Mouse (Mus musculus) limb, embryonic 12.5 days (tissue): ENCODE data around the gene Ccdc57. TPM values are rescaled to one million over a fixed set of nuclear protein-coding genes. Genes with fewer than 3 reads are reported as not detected.
"Not testable (repeated sequence)": the region's sequence is repeated elsewhere in the genome, so short reads cannot be mapped to it uniquely, and the experiment has no call there.

Experiments
- ATAC-seq: fragments of 200-750 bp; cut with Nextera tagmentation; 2 replicates; pipeline ENCODE4 v1.8.0; 2017; ENCODE audit warnings: low read depth, moderate TSS enrichment; ENCODE audit not compliant: insufficient number of reproducible peaks, insufficient read depth, low FRiP score, low TSS enrichment
- H3K27ac ChIP-seq: fragments of 300-500 bp; sonication (generic); 2 replicates; pipeline ENCODE4 v1.5.1; 2016; ENCODE audit warnings: mild to moderate bottlenecking, moderate library complexity
- H3K27me3 ChIP-seq: fragments of 300-500 bp; sonication (generic); 2 replicates; pipeline ENCODE4 v1.6.1; 2016; ENCODE audit warnings: mild to moderate bottlenecking, moderate library complexity
- H3K36me3 ChIP-seq: fragments of 300-500 bp; sonication (generic); 2 replicates; pipeline ENCODE4 v1.6.1; 2016; ENCODE audit warnings: mild to moderate bottlenecking, moderate library complexity
- H3K4me1 ChIP-seq: fragments of 300-500 bp; sonication (generic); replicated peaks from 2 replicates; pipeline ENCODE4 v1.6.1; 2016
- H3K4me2 ChIP-seq: fragments of 300-500 bp; sonication (generic); 2 replicates; pipeline ENCODE4 v1.6.1; 2016; ENCODE audit warnings: mild to moderate bottlenecking, moderate library complexity
- H3K4me3 ChIP-seq: fragments of 300-500 bp; sonication (generic); replicated peaks from 2 replicates; pipeline ENCODE4 v1.5.1; 2016; ENCODE audit warnings: mild to moderate bottlenecking
- H3K9ac ChIP-seq: fragments of 300-500 bp; sonication (generic); replicated peaks from 2 replicates; pipeline ENCODE4 v1.6.1; 2016; ENCODE audit warnings: mild to moderate bottlenecking, moderate library complexity
- H3K9me3 ChIP-seq: fragments of 300-500 bp; sonication (generic); 2 replicates; pipeline ENCODE4 v1.6.1; 2016; ENCODE audit warnings: mild to moderate bottlenecking, moderate library complexity
- WGBS: fragments of 180-500 bp; shearing (Covaris S2); methylation state at CpG from one replicate; pipeline ENCODE4 v1.1.7; 2016; 5-methylcytosine and 5-hydroxymethylcytosine counted together
- polyA plus RNA-seq: library from polyadenylated mRNA; unstranded; fragments of >200 nt; fragmentation: Nextera tagmentation; extraction: Ambion mirVana; gene quantifications from 2 replicates; pipeline ENCODE4 v1.2.1, GENCODE M21; 2016

Gene Ccdc57
- polyA plus RNA-seq, 1 experiment from 2014 or later = 7.2 TPM

DNA sequence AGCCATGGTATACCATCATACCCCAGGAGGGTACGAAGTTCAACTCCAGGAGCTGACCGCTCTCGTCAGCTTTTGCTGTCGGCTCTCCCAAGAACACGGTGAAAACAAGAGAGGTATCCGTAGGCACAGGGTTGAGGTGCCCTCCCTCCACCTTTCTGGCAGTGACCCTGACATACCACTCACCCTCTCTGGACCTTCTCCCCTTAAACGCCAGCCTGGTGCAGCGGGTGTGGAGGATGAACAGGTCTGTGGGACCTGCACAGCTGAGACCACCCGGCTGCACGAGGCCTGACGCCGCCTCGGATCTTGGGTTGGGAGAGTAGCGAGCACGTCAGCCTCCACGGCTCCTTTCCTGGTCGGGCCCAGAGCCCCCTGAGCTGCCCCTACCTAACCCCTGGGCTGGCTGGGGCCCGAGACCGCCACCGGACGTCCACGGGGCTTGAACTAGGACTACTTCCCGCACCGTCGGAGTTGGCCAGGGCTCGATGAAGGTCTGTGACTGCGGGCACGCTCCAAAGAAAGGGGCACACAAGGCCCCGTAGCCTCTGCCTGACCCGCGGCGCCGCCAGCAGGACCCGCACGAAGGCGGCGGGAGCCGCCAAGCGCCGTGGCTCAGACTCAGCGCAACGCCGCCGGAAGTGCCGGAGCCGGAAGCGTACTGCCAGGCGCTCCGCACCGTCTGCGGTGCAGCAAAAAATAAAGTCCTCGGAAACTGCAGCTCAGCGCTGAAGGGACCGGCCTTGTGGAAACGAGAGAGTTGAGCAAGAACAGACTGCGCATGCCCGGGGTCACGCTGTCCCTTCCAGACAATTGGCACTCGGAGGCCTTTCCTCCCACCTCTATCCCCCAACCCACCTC, 136.7 kb downstream of the Ccdc57 start, which contains the start of gene Dus1l:
Dus1l (minus strand) TSS at position 648 of the 858 bp plus-strand sequence.
- peak; percentile 78 for ATAC-seq
- WGBS = 2% methylated on average over 59 of the region's 59 CpGs
- Histone ChIP-seq H3K4me1 (peaks cover 21% of the 10 kb centered on the region), H3K4me2 (peak within 1 kb of the TSS; percentile 98), H3K9ac (peak within 1 kb of the TSS; percentile 94), H3K27ac (peak within 1 kb of the TSS; percentile 85), H3K36me3 (peaks cover 41% of the 10 kb centered on the region), H3K27me3 (no peaks in the 10 kb centered on the region), H3K9me3 (no peaks in the 10 kb centered on the region), H3K4me3 (peak within 1 kb of the TSS; percentile 99)

DNA sequence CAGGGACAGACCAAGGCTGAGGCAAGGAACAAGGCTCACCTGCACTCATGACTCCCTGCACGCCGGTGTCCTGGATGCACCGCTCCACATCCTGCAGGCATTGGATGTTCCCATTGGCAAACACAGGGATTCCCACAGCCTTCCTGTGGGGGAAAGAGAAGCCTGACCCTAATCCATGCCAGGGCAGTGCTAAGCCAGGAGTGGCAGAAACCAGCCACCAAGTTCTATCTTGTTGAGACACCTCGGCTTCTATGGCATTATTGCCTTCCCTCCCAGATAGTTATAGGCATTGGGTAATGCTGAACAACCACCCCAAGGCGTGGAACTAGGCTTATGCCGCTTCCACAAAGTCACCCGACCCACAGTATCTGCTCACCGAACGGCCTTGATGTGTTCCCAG, 140.0 kb downstream of the Ccdc57 start:
- Histone ChIP-seq H3K27me3 (no peaks in the 10 kb centered on the region), H3K9me3 (no peaks in the 10 kb centered on the region), H3K36me3 (peaks cover 71% of the 10 kb centered on the region), H3K4me3 (no peak overlapping the region), H3K9ac (no peak overlapping the region), H3K4me2 (no peak overlapping the region), H3K4me1 (peaks cover 14% of the 10 kb centered on the region), H3K27ac (no peak overlapping the region)
- ATAC-seq = no peak
- WGBS = 95% methylated on average over 9 of the region's 9 CpGs

DNA sequence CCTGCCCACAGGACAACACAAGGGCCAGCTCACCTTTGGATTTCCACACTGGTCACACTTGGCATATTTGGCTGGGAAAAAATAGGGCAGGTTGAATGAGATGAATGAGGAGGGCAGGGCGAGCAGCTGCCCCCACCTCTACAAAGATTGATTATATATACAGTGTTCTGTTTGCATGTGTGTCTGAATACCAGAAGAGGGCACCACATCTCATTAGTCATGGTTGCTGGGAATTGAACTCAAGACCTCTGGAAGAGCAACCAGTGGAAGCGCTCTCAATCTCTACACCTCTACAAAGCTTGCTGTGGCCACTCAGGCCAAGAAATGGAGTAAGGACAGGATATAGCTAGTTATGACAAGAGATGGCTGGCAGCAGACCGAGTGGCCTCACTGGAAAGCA, 142.9 kb downstream of the Ccdc57 start:
- no peak for ATAC-seq
- no peak overlapping the region for H3K4me2 ChIP-seq
- H3K36me3 ChIP-seq = peaks cover 88% of the 10 kb centered on the region
- H3K4me1 ChIP-seq = peaks cover 13% of the 10 kb centered on the region
- H3K27me3 ChIP-seq = no peaks in the 10 kb centered on the region
- H3K9me3 ChIP-seq = no peaks in the 10 kb centered on the region
- WGBS = 80% methylated on average over 3 of the region's 3 CpGs
- no peak overlapping the region for H3K4me3 ChIP-seq
- no peak overlapping the region for H3K27ac ChIP-seq
- no peak overlapping the region for H3K9ac ChIP-seq

DNA sequence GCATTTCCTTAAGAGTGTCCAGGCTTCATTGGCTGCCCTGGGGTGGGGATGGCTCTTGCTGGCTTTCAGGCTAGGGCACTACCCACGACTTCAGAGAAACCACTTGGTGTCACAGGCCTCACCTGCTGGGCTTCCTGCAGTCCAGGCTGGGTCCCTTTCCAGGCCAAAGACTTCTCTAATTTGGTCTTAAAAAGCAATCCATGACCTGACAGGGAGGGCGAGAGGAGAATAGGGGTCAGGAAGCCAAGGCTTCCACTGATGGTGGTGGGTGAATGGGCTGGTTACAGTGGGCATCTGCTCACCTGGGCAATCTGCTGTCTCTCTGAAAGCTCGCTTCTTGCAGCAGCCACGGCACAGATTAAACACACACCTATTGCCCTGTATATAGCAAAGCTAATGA, 143.3 kb downstream of the Ccdc57 start:
- Histone ChIP-seq H3K27me3 (no peaks in the 10 kb centered on the region), H3K36me3 (peaks cover 84% of the 10 kb centered on the region), H3K9me3 (no peaks in the 10 kb centered on the region), H3K4me2 (no peak overlapping the region), H3K9ac (no peak overlapping the region), H3K27ac (no peak overlapping the region), H3K4me1 (peaks cover 9% of the 10 kb centered on the region), H3K4me3 (no peak overlapping the region)
- no peak for ATAC-seq
- WGBS = 86% methylated on average over 4 of the region's 4 CpGs

DNA sequence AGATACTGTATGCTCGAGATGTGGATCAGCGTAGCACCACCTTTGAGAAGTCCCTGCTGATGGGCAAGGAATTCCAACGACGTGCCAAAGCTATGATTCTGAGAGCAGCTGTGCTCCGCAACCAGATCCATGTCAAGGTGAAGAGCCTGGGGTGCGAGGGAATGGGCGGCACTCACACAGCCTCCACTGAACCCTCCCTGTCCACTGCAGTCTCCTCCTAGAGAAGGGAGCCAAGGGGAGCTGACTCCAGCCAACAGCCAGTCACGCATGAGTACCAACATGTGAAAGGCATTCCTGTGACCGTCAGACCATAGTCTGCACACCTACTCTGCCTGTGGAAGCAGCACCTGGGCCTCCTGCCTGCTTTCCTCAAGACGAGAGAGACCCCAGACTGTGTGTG, 144.2 kb downstream of the Ccdc57 start:
- not testable (repeated sequence) for H3K27me3 ChIP-seq, H3K27ac ChIP-seq, ATAC-seq, H3K4me2 ChIP-seq, H3K9ac ChIP-seq, H3K4me3 ChIP-seq, H3K9me3 ChIP-seq
- Histone ChIP-seq H3K36me3 (peaks cover 75% of the 10 kb centered on the region), H3K4me1 (peaks cover 11% of the 10 kb centered on the region)
- 83% methylated on average over 10 of the region's 10 CpGs for WGBS

DNA sequence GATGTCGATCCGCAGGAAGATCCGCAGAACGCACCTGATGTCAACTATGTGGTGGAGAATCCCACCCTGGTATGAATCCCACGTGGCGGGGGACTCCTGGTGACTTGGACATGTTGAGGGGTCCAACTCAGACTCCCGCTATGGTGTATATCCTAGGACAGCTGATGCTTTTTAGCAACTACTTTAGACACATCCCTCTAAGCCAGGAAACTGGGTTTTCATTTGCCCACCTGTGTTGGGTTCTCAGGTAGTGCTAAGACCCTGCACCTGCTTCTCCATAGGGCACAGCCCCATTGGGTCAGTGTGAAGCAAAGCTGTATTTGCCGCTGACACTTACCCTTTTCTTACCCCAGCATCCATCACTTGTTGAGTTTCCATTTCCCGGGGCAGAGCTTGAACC, 147.5 kb downstream of the Ccdc57 start:
- H3K4me2 ChIP-seq = peak overlapping the region; percentile 95
- 38% methylated on average over 9 of the region's 9 CpGs for whole genome bisulfite sequencing
- peaks cover 62% of the 10 kb centered on the region for H3K36me3 ChIP-seq
- H3K9ac ChIP-seq = peak overlapping the region; percentile 89
- peak overlapping the region; percentile 99 for H3K4me3 ChIP-seq
- H3K27ac ChIP-seq = peak overlapping the region; percentile 85; the same call in 1 of the 2 replicates
- no peak for ATAC-seq
- H3K9me3 ChIP-seq = no peaks in the 10 kb centered on the region
- H3K27me3 ChIP-seq = no peaks in the 10 kb centered on the region
- H3K4me1 ChIP-seq = peaks cover 20% of the 10 kb centered on the region

DNA sequence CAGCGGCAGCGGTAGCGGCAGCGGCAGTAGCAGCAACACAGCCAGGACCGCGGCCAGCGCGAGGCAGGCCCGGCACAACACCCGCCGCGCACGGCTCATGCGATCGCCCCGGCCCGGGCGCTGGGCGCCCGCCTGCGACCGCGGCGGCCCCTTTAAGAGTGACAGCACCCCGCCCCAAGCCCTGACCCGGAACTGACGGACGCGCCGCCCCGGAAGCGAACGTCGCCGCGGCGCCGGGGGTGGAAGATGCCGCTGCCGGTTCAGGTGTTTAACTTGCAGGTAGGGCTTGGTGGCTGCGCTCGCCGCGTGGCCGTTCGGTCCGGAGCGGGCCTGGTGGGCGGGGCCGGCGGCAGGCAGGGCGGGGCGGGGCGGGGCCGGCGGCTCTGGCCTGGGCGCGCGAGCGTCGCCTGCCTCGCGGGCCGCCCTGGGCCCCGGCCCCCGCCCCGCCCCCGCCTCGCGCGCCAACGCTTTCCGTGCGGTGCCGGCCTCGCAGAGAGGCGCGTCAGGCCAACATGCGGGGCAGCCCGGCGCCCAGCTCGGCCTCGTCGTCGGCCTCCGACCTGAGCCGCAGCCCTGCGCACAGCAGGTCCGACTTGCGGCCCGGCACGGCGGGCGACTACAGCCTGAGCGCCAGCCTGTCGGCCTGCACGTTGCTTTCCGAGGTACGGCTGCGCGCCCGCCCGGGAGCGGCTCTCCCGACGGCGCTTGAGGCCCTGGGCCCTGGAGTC, 148.4 kb downstream of the Ccdc57 start, which contains the start of the genes Rfng and Gps1:
Rfng (minus strand) TSS at position 144 of the 728 bp plus-strand sequence.
Gps1 (plus strand) TSS at position 209 of the 728 bp plus-strand sequence.
- H3K9ac ChIP-seq = peak within 1 kb of the TSS; percentile 89
- peaks cover 20% of the 10 kb centered on the region for H3K4me1 ChIP-seq
- peak within 1 kb of the TSS; percentile 95 for H3K4me2 ChIP-seq
- peak; percentile 77 for ATAC-seq
- peak within 1 kb of the TSS; percentile 99 for H3K4me3 ChIP-seq
- peak within 1 kb of the TSS; percentile 85 for H3K27ac ChIP-seq
- WGBS = under 1% methylated on average over 78 of the region's 107 CpGs
- peaks cover 56% of the 10 kb centered on the region for H3K36me3 ChIP-seq
- H3K27me3 ChIP-seq = no peaks in the 10 kb centered on the region
- H3K9me3 ChIP-seq = no peaks in the 10 kb centered on the region

DNA sequence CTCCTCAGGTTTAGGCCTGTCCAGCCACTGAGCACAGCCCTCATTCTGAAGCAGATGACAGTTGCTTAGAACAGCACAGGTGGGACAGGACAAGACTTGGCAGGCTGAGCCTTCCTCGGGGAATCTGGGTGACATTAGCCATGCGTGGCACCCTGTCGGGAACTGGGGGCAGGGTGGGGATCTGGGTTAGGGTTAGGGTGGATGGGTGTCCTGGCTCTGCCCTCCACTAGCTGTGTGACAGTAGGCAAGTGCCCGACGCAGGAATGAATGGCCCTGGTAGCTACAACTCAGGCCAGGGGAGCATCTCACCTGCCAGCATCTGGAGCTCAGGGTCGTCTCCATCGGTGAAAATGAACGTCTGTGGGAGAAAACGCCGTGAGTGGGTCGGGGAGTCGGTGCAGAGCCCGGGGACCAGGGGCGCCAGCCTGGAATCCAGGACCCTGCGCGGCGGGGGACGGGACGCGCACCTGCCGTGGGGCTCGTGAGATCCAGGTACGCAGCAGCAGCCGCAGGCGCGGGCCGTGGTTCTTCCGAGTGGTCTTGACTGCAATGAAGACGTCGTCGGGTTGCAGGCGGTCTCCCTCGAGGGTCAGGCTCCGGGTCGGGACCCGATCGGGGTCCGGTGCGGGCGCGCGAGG, 149.1 kb downstream of the Ccdc57 start:
- no peaks in the 10 kb centered on the region for H3K27me3 ChIP-seq
- 0 out of 2 replicates have a peak, but pooled peaks have one; percentile 27 for ATAC-seq

DNA sequence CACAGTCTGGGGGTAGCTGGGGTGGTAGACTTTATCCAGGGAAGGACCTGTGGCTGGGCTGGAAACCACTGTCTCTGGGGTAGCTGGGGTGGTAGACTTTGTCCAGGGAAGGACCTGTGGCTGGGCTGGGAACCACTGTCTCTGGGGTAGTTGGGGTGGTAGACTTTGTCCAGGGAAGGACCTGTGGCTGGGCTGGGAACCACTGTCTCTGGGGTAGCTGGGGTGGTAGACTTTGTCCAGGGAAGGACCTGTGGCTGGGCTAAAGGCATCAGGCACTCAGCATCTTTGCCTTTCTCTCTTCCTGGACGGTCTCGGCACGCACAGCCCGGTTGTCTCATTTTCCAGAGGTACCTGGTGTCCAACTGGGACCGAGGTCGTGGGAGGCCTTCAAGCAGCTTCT, 151.3 kb downstream of the Ccdc57 start:
- H3K36me3 ChIP-seq = peaks cover 30% of the 10 kb centered on the region
- not testable (repeated sequence) for H3K9me3 ChIP-seq
- 88% methylated on average over 6 of the region's 6 CpGs for WGBS

More for the DNA sequence above, 149.1 kb downstream of the Ccdc57 start:
- Histone ChIP-seq H3K4me3 (peak overlapping the region; percentile 99), H3K36me3 (peaks cover 52% of the 10 kb centered on the region), H3K4me1 (peaks cover 20% of the 10 kb centered on the region), H3K27ac (peak overlapping the region; percentile 85; the same call in 1 of the 2 replicates), H3K9ac (peak overlapping the region; percentile 89), H3K9me3 (no peaks in the 10 kb centered on the region), H3K4me2 (peak overlapping the region; percentile 95)
- 3% methylated on average over 42 of the region's 42 CpGs for WGBS

DNA sequence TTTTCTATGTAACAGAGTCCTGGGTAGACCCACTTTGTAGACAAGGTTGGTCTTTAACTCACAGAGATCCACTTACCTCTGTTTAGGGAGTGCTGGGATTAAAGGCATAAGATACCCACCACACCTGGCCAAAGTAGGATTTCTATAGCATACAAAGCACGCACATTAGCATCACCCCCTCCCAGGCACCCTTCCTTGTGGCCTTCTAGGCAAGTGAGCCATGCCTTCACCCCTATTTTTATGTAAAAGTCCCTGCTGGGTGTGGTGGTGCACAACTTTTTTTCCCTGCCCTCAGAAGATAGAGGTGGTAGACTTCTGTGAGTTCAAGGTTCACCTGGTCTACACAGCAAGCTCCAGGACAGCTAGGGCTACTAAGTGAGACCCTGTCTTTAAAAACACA, 152.8 kb downstream of the Ccdc57 start:
- Histone ChIP-seq H3K9me3 (no peaks in the 10 kb centered on the region), H3K4me1 (peaks cover 19% of the 10 kb centered on the region), H3K9ac (no peak overlapping the region), H3K36me3 (peaks cover 24% of the 10 kb centered on the region), H3K27ac (no peak overlapping the region), H3K27me3 (no peaks in the 10 kb centered on the region), H3K4me2 (no peak overlapping the region), H3K4me3 (no peak overlapping the region)
- WGBS = 94% methylated on average over 1 of the region's 1 CpGs
- no peak for ATAC-seq

More for the DNA sequence above, 151.3 kb downstream of the Ccdc57 start:
- H3K27me3 ChIP-seq, H3K27ac ChIP-seq, H3K9ac ChIP-seq, H3K4me2 ChIP-seq, ATAC-seq, H3K4me3 ChIP-seq: not testable (repeated sequence)
- H3K4me1 ChIP-seq = peaks cover 21% of the 10 kb centered on the region
